Mouse (Mus musculus) forebrain, embryonic 13.5 days (tissue): ENCODE measurements at regions not wholly inside any gene's neighbourhood (a gene's known extent, or its start where the extent isn't known, plus 50 kb on each side); places are given as distances from the start of the nearest gene placed in this dataset.

Experiments
- ATAC-seq: fragments of 200-750 bp; cut with Nextera tagmentation; 2 replicates; pipeline ENCODE4 v1.8.0; 2017
- H3K27ac ChIP-seq: fragments of 300-500 bp; sonication (generic); 2 replicates; pipeline ENCODE4 v1.5.1; 2015; ENCODE audit warnings: inconsistent platforms, mild to moderate bottlenecking, moderate library complexity
- H3K27me3 ChIP-seq: fragments of 300-500 bp; sonication (generic); 2 replicates; pipeline ENCODE4 v1.6.1; 2015; ENCODE audit warnings: mild to moderate bottlenecking, inconsistent platforms
- H3K36me3 ChIP-seq: fragments of 300-500 bp; sonication (generic); 2 replicates; pipeline ENCODE4 v1.6.1; 2015; ENCODE audit warnings: mild to moderate bottlenecking, inconsistent platforms; ENCODE audit not compliant: poor library complexity, severe bottlenecking
- H3K4me1 ChIP-seq: fragments of 300-500 bp; sonication (generic); 2 replicates; pipeline ENCODE4 v1.6.1; 2015; ENCODE audit warnings: inconsistent platforms
- H3K4me2 ChIP-seq: fragments of 300-500 bp; sonication (generic); 2 replicates; pipeline ENCODE4 v1.6.1; 2015; ENCODE audit warnings: inconsistent platforms, mild to moderate bottlenecking, moderate library complexity
- H3K4me3 ChIP-seq: fragments of 300-500 bp; sonication (generic); 2 replicates; pipeline ENCODE4 v1.5.1; 2015; ENCODE audit warnings: mild to moderate bottlenecking, inconsistent platforms
- H3K9ac ChIP-seq: fragments of 300-500 bp; sonication (generic); 2 replicates; pipeline ENCODE4 v1.6.1; 2015; ENCODE audit warnings: mild to moderate bottlenecking, inconsistent platforms
- H3K9me3 ChIP-seq: fragments of 300-500 bp; sonication (generic); replicated peaks from 2 replicates; pipeline ENCODE4 v1.6.1; 2016; ENCODE audit warnings: inconsistent platforms
- WGBS: fragments of 180-500 bp; shearing (Covaris S2); methylation state at CpG from one replicate; pipeline ENCODE4 v1.1.7; 2015; 5-methylcytosine and 5-hydroxymethylcytosine counted together

DNA sequence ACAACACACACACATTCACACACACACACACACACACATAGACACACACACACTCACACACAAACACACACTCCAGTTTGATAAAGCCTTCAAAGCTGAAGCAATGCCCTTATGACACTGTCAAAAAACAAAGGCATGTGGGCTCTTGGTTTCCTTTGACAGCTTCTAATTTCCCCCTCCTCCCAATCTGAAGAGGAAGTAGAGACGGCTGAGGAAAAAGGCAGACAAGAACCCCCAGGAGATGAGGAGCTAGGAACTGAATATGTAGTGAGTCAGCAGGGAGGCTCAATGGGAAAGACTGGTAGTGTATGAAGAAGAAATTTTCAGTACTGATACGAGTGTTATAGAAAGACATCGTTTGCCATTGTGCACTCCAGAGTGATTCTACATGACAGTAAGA, 130.4 kb upstream of the Cpeb2 start:
- Histone ChIP-seq H3K9ac (no peak overlapping the region), H3K4me2 (no peak overlapping the region), H3K27me3 (no peaks in the 10 kb centered on the region), H3K36me3 (no peaks in the 10 kb centered on the region), H3K27ac (no peak overlapping the region), H3K9me3 (no peaks in the 10 kb centered on the region), H3K4me1 (peaks cover 8% of the 10 kb centered on the region), H3K4me3 (no peak overlapping the region)
- no peak for ATAC-seq
- WGBS: 51% methylated on average over 3 of the region's 3 CpGs

DNA sequence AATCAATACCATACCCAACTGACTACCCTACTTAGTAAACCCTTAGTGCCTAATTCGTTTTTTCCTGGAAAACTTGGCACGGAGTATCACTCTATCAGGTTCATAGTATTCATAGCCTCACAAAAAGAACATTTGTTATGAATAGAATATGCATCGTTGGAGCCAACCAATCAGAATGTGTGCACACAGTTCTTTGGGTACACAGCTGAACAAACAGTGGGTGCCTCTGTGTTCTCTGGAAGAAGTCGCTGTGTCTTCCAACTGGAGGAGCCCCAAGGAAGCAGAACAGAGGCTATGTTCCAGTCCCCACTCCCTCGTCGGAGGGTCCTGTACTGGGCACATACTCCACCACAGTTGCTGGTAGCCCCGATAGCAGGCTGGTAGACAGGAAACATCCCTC, 129.2 kb upstream of the Cpeb2 start:
- H3K9me3 ChIP-seq: no peaks in the 10 kb centered on the region
- ATAC-seq: no peak; the same call in 1 of the 2 replicates
- H3K9ac ChIP-seq: no peak overlapping the region
- no peak overlapping the region for H3K4me3 ChIP-seq
- H3K4me2 ChIP-seq: no peak overlapping the region
- no peak overlapping the region for H3K27ac ChIP-seq
- H3K27me3 ChIP-seq: no peaks in the 10 kb centered on the region
- 79% methylated on average over 7 of the region's 7 CpGs for WGBS
- peaks cover 14% of the 10 kb centered on the region for H3K4me1 ChIP-seq
- H3K36me3 ChIP-seq: no peaks in the 10 kb centered on the region

DNA sequence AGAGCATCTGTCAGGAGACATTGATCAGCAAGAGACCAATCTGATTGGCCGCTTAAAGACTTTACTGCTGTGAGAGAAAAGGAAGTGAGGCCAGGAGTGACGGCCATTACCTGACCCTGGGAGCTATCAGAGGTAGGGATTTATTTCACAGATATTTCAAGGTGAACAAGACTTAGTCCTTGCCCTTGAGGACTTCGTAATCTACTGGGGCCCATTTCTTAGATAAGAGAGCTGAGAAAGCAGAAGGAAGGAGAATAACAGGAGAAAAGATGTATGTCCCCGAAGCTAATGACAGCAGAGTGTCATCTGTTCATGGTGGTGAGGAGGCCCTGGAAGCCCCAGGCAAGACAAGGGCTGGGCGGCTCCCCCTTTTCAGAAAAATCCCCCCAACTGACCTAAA, 127.4 kb upstream of the Cpeb2 start:
- no peak overlapping the region for H3K4me2 ChIP-seq
- H3K9ac ChIP-seq: no peak overlapping the region
- no peaks in the 10 kb centered on the region for H3K9me3 ChIP-seq
- H3K36me3 ChIP-seq: no peaks in the 10 kb centered on the region
- H3K4me3 ChIP-seq: no peak overlapping the region
- H3K27me3 ChIP-seq: no peaks in the 10 kb centered on the region
- H3K4me1 ChIP-seq: peaks cover 14% of the 10 kb centered on the region
- H3K27ac ChIP-seq: no peak overlapping the region
- WGBS: 85% methylated on average over 5 of the region's 5 CpGs
- no peak for ATAC-seq

DNA sequence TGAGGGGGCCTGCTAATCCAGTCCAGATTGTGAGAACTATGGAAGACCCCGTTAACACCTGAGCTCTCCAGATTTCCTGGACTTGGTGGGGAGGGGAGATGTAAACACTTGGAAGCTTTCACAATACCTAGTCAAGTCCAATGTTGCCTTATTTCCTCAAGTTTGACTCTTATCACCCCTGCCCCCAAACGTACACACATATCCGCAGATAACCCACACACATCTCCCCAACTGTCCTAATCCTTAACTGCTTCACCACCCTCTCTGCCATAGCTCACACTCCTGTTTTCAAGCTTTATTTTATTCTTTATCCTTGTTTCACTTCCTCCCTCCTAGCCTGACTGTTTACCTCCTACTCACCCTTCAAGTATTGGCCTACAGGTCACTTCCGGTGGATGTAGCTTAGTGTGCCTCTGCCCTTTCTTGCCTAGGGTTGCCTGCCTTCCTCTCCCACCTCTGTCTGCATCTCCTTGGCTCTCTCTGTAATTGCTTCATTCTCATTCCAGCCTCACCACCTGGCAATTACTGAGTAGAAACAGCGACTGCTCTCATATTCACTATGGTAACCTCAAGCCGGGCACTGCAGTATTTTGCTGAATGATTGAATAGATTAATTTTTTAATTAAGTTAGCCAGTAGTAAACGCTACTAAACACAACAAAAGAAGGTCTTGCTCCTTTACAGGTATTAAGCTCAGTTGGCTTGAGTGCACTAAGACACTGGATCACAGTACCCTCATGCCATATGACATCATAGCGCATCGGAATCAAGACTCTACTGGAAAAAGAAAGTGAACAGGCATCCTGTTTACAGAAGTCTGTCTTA, 125.3 kb upstream of the Cpeb2 start:
- no peaks in the 10 kb centered on the region for H3K27me3 ChIP-seq
- peak; percentile 70 for ATAC-seq
- H3K4me1 ChIP-seq: peaks cover 11% of the 10 kb centered on the region
- no peak overlapping the region for H3K9ac ChIP-seq
- H3K27ac ChIP-seq: no peak overlapping the region
- no peak overlapping the region for H3K4me2 ChIP-seq
- no peaks in the 10 kb centered on the region for H3K9me3 ChIP-seq
- H3K36me3 ChIP-seq: no peaks in the 10 kb centered on the region
- 49% methylated on average over 9 of the region's 9 CpGs for whole genome bisulfite sequencing
- H3K4me3 ChIP-seq: no peak overlapping the region

DNA sequence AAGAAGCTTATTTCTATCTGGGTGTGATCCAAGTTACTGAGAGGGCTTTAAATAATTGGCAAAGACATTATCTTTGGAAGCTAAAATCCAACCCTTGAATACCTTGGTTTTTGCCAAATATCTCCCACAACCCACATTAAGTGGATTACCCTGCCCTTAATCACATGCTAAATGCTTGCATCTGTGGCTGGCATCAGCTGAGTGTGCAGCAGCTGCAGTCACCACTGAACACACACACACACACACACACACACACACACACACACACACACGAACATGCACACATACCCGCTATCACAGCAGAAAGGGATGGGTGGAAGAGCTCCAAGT, 124.7 kb upstream of the Cpeb2 start:
- Histone ChIP-seq H3K4me3 (no peak overlapping the region), H3K9me3 (no peaks in the 10 kb centered on the region), H3K27me3 (no peaks in the 10 kb centered on the region), H3K4me2 (no peak overlapping the region), H3K27ac (no peak overlapping the region), H3K36me3 (no peaks in the 10 kb centered on the region), H3K9ac (no peak overlapping the region), H3K4me1 (peaks cover 11% of the 10 kb centered on the region)
- 68% methylated on average over 2 of the region's 2 CpGs for WGBS
- peak; percentile 76 for ATAC-seq

DNA sequence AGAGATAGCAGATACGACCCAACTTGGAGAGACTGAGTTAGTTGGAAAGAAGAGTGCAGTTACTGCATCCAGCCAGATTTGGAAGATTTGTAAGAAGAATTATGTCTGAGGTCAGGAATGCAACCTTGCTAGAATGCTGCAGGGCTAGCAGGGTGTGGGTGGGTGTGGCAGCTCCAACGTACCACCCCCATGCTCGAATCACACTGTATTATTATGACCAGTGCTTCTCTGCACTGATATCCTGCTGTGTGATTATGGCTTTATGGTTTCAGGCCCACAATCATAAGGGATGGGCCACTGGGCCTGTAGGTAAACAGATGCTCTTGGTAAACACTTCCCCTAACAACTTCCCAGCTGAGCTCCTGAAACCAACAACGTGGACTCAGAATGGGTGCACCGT, 122.8 kb upstream of the Cpeb2 start:
- H3K4me1 ChIP-seq: peaks cover 11% of the 10 kb centered on the region
- no peaks in the 10 kb centered on the region for H3K36me3 ChIP-seq
- no peak overlapping the region for H3K27ac ChIP-seq
- H3K4me3 ChIP-seq: no peak overlapping the region
- no peak overlapping the region for H3K4me2 ChIP-seq
- WGBS: 86% methylated on average over 5 of the region's 5 CpGs
- no peaks in the 10 kb centered on the region for H3K27me3 ChIP-seq
- ATAC-seq: no peak
- no peak overlapping the region for H3K9ac ChIP-seq
- H3K9me3 ChIP-seq: no peaks in the 10 kb centered on the region

DNA sequence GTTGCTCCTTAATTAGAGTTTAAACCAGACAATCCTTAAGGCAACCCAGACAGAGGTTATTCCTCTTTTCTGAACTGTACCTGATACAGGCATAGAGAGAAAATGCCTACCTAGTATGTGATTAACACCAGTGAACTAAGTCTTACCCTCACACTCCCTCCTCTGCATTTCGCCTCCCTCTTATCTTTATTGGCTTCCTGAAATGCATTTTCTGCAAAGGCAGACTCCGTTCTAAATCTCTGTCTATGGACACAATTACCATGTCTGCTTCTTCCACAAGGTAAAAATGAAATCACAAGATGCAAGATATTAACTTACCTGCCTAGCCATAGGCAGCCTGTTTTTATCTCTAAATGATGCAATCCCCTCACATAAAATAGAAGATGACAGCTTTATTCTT, 121.2 kb upstream of the Cpeb2 start:
- Histone ChIP-seq H3K4me2 (no peak overlapping the region), H3K4me3 (no peak overlapping the region), H3K4me1 (peaks cover 11% of the 10 kb centered on the region), H3K9me3 (no peaks in the 10 kb centered on the region), H3K9ac (no peak overlapping the region), H3K27ac (no peak overlapping the region), H3K36me3 (no peaks in the 10 kb centered on the region), H3K27me3 (no peaks in the 10 kb centered on the region)
- ATAC-seq: no peak
- WGBS: 85% methylated on average over 2 of the region's 2 CpGs

DNA sequence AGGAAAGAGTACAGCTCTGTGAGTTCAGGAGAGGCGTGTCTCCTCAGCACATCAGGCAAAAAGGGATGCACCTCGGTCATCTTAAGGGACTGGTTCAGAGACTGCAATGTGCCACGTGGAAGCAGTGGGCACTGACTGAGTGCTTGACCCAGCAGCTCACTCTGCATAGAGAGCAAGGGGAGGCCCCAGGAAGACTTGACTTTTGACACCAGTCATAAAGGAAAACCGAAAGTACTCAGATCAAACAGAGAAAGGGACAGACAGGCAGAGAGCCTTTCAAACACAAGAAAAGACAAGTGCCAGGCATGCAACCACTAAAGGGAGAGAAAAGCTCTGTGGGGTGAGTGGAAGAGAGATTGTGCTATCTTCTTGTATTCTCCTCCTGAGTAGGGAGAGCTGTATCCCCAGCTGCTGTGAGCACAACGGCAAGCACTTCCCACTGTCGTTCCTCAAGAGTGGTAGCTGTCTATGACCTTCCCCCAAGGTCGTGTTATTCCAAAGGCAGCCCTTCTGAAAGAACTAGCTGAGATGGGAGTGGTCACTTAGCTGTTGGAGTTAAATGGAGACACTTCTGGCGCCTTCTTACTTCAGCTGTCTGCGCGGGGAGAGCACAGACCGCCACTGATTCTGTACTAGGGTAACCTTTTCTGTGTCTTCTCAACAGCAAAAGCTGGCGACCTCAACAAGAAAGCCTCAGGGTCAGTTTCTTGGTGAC, 119.4 kb upstream of the Cpeb2 start:
- 81% methylated on average over 12 of the region's 12 CpGs for WGBS
- no peaks in the 10 kb centered on the region for H3K27me3 ChIP-seq
- no peak for ATAC-seq

DNA sequence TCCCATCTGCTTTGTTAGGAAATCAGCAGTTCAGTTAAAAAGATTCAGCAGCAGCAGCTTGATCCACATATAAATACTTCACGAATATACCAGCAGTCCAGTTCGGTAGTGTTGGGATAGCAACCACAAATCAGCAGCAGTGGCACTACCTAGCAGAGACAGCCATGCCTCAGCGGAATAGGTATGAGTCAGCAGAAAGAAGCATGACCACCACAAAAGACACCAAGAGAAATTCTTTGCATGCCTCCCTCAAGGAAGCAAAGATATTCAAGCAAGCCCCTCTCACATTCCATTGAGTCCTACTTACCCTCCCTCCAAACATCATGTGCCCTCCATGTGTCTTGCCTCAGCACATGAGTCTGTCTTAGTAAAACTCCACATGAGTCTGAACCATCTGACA, 117.5 kb upstream of the Cpeb2 start:
- H3K9me3 ChIP-seq: no peaks in the 10 kb centered on the region
- WGBS: 90% methylated on average over 3 of the region's 3 CpGs
- no peak overlapping the region for H3K27ac ChIP-seq
- no peak for ATAC-seq
- no peak overlapping the region for H3K4me3 ChIP-seq
- no peaks in the 10 kb centered on the region for H3K4me1 ChIP-seq
- no peaks in the 10 kb centered on the region for H3K27me3 ChIP-seq
- H3K36me3 ChIP-seq: no peaks in the 10 kb centered on the region
- no peak overlapping the region for H3K9ac ChIP-seq
- no peak overlapping the region for H3K4me2 ChIP-seq

More for the DNA sequence above, 119.4 kb upstream of the Cpeb2 start:
- Histone ChIP-seq H3K9ac (no peak overlapping the region), H3K36me3 (no peaks in the 10 kb centered on the region), H3K9me3 (no peaks in the 10 kb centered on the region), H3K4me1 (no peaks in the 10 kb centered on the region), H3K4me3 (no peak overlapping the region), H3K27ac (no peak overlapping the region), H3K4me2 (no peak overlapping the region)

DNA sequence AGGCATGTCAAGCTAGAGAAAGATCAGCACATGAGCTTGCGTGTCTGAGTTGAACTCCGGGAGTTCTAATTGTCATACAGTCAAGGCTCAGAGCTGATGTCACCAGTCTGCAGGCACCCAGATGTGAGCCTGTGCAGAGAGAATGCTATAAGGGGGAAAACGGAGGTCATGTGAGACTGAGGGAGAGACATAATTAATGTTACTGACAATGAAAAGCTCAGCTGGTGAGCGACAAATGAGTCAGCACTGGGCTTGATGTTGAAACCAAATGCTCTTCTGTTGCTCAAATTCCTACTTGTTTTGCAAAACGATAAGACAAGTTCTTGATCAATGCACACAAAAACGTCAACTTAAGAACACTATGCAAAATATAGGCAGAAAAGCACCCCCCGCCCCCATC, 116.1 kb upstream of the Cpeb2 start:
- WGBS: 68% methylated on average over 7 of the region's 7 CpGs
- Histone ChIP-seq H3K27me3 (no peaks in the 10 kb centered on the region), H3K9me3 (no peaks in the 10 kb centered on the region), H3K4me3 (no peak overlapping the region), H3K9ac (no peak overlapping the region), H3K27ac (no peak overlapping the region), H3K36me3 (no peaks in the 10 kb centered on the region), H3K4me1 (no peaks in the 10 kb centered on the region), H3K4me2 (no peak overlapping the region)
- peak; percentile 36; the same call in 1 of the 2 replicates for ATAC-seq

DNA sequence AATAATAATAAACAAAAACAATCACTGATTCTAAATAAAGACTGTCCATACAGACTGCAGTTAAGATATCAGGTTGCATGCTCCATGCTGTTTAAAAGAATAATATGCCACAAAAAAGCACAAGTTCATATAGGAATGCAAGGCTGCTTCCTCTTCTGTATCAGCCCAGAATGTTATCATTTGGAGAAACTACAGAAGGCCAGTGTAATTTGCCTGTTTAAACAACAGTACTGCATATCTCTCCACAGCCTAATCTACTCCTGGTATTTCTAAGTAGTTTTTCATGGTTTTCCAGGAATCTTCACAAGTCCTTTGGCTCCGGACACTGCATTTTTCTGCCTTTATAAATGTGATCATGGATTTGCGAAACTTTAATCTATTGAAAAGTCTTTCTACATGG, 111.9 kb upstream of the Cpeb2 start:
- WGBS: 90% methylated on average over 2 of the region's 2 CpGs
- ATAC-seq: no peak

DNA sequence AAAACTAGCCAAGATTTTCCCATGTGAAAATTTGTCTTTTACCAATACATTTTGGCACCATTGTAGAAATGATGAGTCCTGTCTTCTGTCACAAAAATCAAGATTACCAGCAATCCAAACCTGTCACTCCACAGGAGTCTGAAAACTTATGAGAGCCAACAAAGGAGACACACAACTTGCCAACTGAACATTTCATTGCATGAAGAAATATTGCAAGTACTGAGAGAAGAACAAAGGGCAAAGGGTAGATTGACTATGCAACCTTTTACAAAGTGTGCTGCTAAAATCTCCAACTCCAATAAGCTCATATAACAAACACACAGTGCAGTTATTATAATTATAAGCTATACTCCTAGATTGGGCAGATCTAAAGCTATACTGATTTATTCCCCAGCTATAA, 108.7 kb upstream of the Cpeb2 start:
- no peaks in the 10 kb centered on the region for H3K36me3 ChIP-seq
- ATAC-seq: no peak
- H3K4me3 ChIP-seq: no peak overlapping the region
- no peak overlapping the region for H3K27ac ChIP-seq
- no peaks in the 10 kb centered on the region for H3K27me3 ChIP-seq
- H3K9me3 ChIP-seq: no peaks in the 10 kb centered on the region
- H3K4me2 ChIP-seq: no peak overlapping the region
- H3K9ac ChIP-seq: no peak overlapping the region
- no peaks in the 10 kb centered on the region for H3K4me1 ChIP-seq

More for the DNA sequence above, 111.9 kb upstream of the Cpeb2 start:
- H3K4me1 ChIP-seq: no peaks in the 10 kb centered on the region
- H3K36me3 ChIP-seq: no peaks in the 10 kb centered on the region
- no peaks in the 10 kb centered on the region for H3K9me3 ChIP-seq
- H3K4me2 ChIP-seq: no peak overlapping the region
- H3K9ac ChIP-seq: no peak overlapping the region
- no peaks in the 10 kb centered on the region for H3K27me3 ChIP-seq
- H3K27ac ChIP-seq: no peak overlapping the region
- no peak overlapping the region for H3K4me3 ChIP-seq
